Mouse (Mus musculus) limb, embryonic 11.5 days (tissue): ENCODE measurements at regions not wholly inside any gene's neighbourhood (a gene's known extent, or its start where the extent isn't known, plus 50 kb on each side); places are given as distances from the start of the nearest gene placed in this dataset.

Source experiments
- ATAC-seq: fragments of 200-750 bp; cut with Nextera tagmentation; 2 replicates; pipeline ENCODE4 v1.8.0; 2017; ENCODE audit warnings: low read depth; ENCODE audit not compliant: insufficient number of reproducible peaks, low FRiP score, low TSS enrichment
- DNase-seq: peaks from one replicate; pipeline ENCODE4 v3.0.0-alpha.2; 2015; ENCODE audit warnings: low spot score
- H3K27ac ChIP-seq: fragments of 300-500 bp; sonication (generic); replicated peaks from 2 replicates; pipeline ENCODE4 v1.5.1; 2014; ENCODE audit warnings: low read depth, mild to moderate bottlenecking, low read length
- H3K27me3 ChIP-seq: fragments of 300-500 bp; sonication (generic); 2 replicates; pipeline ENCODE4 v1.6.1; 2014; ENCODE audit warnings: mild to moderate bottlenecking, low read length, mixed read lengths; ENCODE audit not compliant: control insufficient read depth, insufficient read depth
- H3K36me3 ChIP-seq: fragments of 300-500 bp; sonication (generic); 2 replicates; pipeline ENCODE4 v1.6.1; 2014; ENCODE audit warnings: mild to moderate bottlenecking, low read length, moderate library complexity, mixed read lengths; ENCODE audit not compliant: control insufficient read depth, insufficient read depth
- H3K4me1 ChIP-seq: fragments of 300-500 bp; sonication (generic); 2 replicates; pipeline ENCODE4 v1.6.1; 2014; ENCODE audit warnings: low read length, mixed read lengths; ENCODE audit not compliant: control insufficient read depth, insufficient read depth
- H3K4me2 ChIP-seq: fragments of 300-500 bp; sonication (generic); 2 replicates; pipeline ENCODE4 v1.6.1; 2014; ENCODE audit warnings: low read depth, mild to moderate bottlenecking, moderate library complexity; ENCODE audit not compliant: severe bottlenecking
- H3K4me3 ChIP-seq: fragments of 300-500 bp; sonication (generic); 2 replicates; pipeline ENCODE4 v1.5.1; 2014; ENCODE audit warnings: low read depth, low read length
- H3K9ac ChIP-seq: fragments of 300-500 bp; sonication (generic); 2 replicates; pipeline ENCODE4 v1.6.1; 2014; ENCODE audit warnings: mild to moderate bottlenecking, low read length
- H3K9me3 ChIP-seq: fragments of 300-500 bp; sonication (generic); 2 replicates; pipeline ENCODE4 v1.6.1; 2016; ENCODE audit warnings: low read length; ENCODE audit not compliant: control insufficient read depth
- WGBS: fragments of 180-500 bp; shearing (Covaris S2); extraction: QIAGEN DNeasy Blood & Tissue Kit; methylation state at CpG from one replicate; pipeline ENCODE4 v1.1.7; 2014; 5-methylcytosine and 5-hydroxymethylcytosine counted together

GRCm38 (mm10) chr11:112978884-112979283 lies 196.9 kb downstream of the Sox9 start:
- WGBS, result 27% methylated on average over 6 of the region's 6 CpGs
- Histone ChIP-seq H3K4me1 (peaks cover 33% of the 10 kb centered on the region), H3K4me2 (no peak overlapping the region), H3K27ac (no peak overlapping the region), H3K9me3 (no peaks in the 10 kb centered on the region), H3K36me3 (no peaks in the 10 kb centered on the region), H3K4me3 (no peak overlapping the region), H3K27me3 (peaks cover 2% of the 10 kb centered on the region; the same call in 1 of the 2 replicates), H3K9ac (no peak overlapping the region)
- DNase-seq (no peak), ATAC-seq (no peak)

- peaks cover 2% of the 10 kb centered on the region; the same call in 1 of the 2 replicates for H3K27me3 ChIP-seq
- no peaks in the 10 kb centered on the region for H3K36me3 ChIP-seq
- DNase-seq (no peak), ATAC-seq (no peak)
- peaks cover 33% of the 10 kb centered on the region for H3K4me1 ChIP-seq
- no peaks in the 10 kb centered on the region for H3K9me3 ChIP-seq
- WGBS, result 68% methylated on average over 10 of the region's 10 CpGs
- H3K27ac ChIP-seq, result no peak overlapping the region
- H3K4me2 ChIP-seq, result no peak overlapping the region
- no peak overlapping the region for H3K9ac ChIP-seq
- H3K4me3 ChIP-seq, result no peak overlapping the region
Observed at GRCm38 (mm10) chr11:112979413-112979812, 197.4 kb downstream of the Sox9 start.

GRCm38 (mm10) chr11:112982165-112982801 lies 200.3 kb downstream of the Sox9 start:
- Histone ChIP-seq H3K4me3 (no peak overlapping the region), H3K4me1 (peaks cover 27% of the 10 kb centered on the region), H3K9me3 (no peaks in the 10 kb centered on the region), H3K9ac (no peak overlapping the region), H3K27me3 (peaks cover 2% of the 10 kb centered on the region; the same call in 1 of the 2 replicates), H3K27ac (no peak overlapping the region), H3K4me2 (no peak overlapping the region), H3K36me3 (no peaks in the 10 kb centered on the region)
- DNase-seq (no peak), ATAC-seq (peak; percentile 58; the same call in 1 of the 2 replicates)
- 65% methylated on average over 11 of the region's 11 CpGs for WGBS

DNA sequence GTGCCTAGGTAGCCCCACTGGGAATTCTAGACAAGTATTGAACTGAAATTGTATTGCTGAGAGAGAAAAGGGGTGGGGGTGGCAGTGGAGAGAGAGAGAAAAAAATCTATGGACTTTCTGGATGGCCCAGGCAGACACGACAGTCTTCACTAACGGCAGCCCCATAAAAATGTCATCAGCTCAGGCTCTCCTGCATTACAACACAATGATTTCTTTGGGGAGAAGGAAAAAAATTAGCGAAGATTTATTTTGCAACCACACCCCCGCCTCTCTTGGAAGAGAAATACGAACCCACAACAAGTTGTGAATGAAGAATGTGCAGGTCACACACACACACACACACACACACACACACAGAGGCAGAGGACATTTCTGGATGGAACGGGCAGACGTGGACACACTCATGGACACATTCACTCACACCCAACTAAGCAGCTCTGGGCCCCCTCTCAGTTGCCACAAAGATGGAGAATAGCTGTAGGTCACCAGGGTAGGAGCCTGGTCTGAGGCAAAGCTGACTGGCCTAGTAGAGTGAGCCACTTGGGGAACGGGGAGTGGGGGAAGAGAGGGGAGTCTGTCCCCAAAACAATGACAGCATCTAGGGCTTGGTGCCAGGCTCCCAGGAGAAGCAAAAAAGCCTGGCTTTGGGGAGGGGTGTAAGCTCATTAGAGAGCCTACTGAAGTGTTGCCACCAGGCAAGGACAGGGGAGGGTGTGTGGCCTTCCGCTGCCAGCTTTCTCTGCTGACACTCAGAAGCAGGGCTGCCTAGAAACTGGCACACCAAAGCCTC lies 201.0 kb downstream of the Sox9 start:
- no peak overlapping the region for H3K4me2 ChIP-seq
- peak; percentile 45 for DNase-seq
- no peak overlapping the region for H3K27ac ChIP-seq
- H3K9ac ChIP-seq, result no peak overlapping the region
- WGBS, result 42% methylated on average over 9 of the region's 9 CpGs
- peaks cover 2% of the 10 kb centered on the region; the same call in 1 of the 2 replicates for H3K27me3 ChIP-seq
- no peak overlapping the region for H3K4me3 ChIP-seq
- 0 out of 2 replicates have a peak, but pooled peaks have one; percentile 26 for ATAC-seq
- peaks cover 20% of the 10 kb centered on the region for H3K4me1 ChIP-seq
- H3K9me3 ChIP-seq, result no peaks in the 10 kb centered on the region
- no peaks in the 10 kb centered on the region for H3K36me3 ChIP-seq

DNA sequence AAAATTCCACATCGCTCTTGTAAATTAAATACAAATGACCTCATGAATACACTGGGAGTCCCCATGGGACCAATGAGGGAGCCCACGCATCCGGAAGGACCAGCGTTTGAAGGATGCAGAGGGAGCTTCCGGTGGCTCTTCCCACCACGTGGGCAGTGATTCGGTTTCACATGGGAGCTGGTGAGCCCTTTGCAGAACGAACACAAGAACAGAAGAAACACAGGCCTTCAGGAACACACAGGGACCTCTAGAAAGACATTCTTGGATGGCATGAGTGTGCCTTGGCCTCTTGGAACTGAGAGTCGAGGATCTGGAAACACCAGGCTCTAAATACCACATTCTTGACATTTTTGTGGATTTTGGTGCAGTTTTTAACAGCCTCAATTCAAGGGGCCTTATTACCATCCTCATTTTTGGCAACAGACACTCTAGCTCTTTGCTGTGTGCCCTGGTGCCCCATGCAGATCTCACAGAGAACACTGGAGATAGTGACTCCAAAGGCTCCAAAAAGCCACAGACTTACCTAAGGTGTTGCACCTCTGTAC lies 204.1 kb downstream of the Sox9 start:
- H3K4me1 ChIP-seq, result peaks cover 19% of the 10 kb centered on the region
- no peak for DNase-seq
- WGBS, result 80% methylated on average over 9 of the region's 9 CpGs
- H3K27ac ChIP-seq, result no peak overlapping the region
- no peaks in the 10 kb centered on the region for H3K9me3 ChIP-seq
- H3K27me3 ChIP-seq, result no peaks in the 10 kb centered on the region
- H3K4me2 ChIP-seq, result no peak overlapping the region
- no peak overlapping the region for H3K9ac ChIP-seq
- ATAC-seq, result no peak
- no peak overlapping the region for H3K4me3 ChIP-seq
- no peaks in the 10 kb centered on the region for H3K36me3 ChIP-seq

DNA sequence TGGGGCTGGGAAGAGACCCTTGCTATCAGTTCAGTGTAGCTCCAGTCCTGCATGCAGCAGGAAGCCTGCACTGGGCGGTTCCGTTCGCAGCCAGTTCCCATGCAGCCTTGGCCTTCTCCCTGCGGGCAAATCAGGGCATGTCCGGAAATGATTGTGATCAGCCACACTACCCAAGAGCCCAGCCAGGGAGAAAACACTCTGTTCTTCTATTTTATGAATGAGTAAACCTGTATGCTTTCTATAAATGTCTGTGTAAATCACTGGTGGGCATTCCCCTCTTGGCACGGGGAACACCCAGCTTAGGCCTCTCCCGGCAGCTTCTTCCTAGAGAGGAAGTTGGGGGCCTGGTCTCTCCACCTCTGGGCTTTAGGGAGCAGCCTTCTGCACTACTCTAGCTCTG lies 205.8 kb downstream of the Sox9 start:
- 79% methylated on average over 7 of the region's 7 CpGs for WGBS
- no peak overlapping the region for H3K9ac ChIP-seq
- H3K4me1 ChIP-seq, result peaks cover 15% of the 10 kb centered on the region
- H3K4me2 ChIP-seq, result no peak overlapping the region
- no peak for DNase-seq
- no peaks in the 10 kb centered on the region for H3K36me3 ChIP-seq
- no peaks in the 10 kb centered on the region for H3K27me3 ChIP-seq
- no peak for ATAC-seq
- no peaks in the 10 kb centered on the region for H3K9me3 ChIP-seq
- no peak overlapping the region for H3K4me3 ChIP-seq
- H3K27ac ChIP-seq, result no peak overlapping the region

- Histone ChIP-seq H3K4me1 (peaks cover 10% of the 10 kb centered on the region), H3K4me2 (no peak overlapping the region), H3K27ac (no peak overlapping the region), H3K9me3 (no peaks in the 10 kb centered on the region), H3K36me3 (no peaks in the 10 kb centered on the region), H3K9ac (no peak overlapping the region), H3K27me3 (no peaks in the 10 kb centered on the region), H3K4me3 (no peak overlapping the region)
- ATAC-seq (no peak), DNase-seq (no peak)
- WGBS, result 56% methylated on average over 1 of the region's 1 CpGs
Observed at GRCm38 (mm10) chr11:112988900-112989299, 206.9 kb downstream of the Sox9 start.

GRCm38 (mm10) chr11:112989981-112990512 lies 208.0 kb downstream of the Sox9 start:
- Histone ChIP-seq H3K9ac (no peak overlapping the region), H3K36me3 (no peaks in the 10 kb centered on the region), H3K9me3 (no peaks in the 10 kb centered on the region), H3K27me3 (no peaks in the 10 kb centered on the region), H3K4me1 (peaks cover 10% of the 10 kb centered on the region), H3K27ac (no peak overlapping the region), H3K4me2 (no peak overlapping the region), H3K4me3 (no peak overlapping the region)
- DNase-seq, result peak; percentile 55
- WGBS, result 15% methylated on average over 13 of the region's 13 CpGs
- no peak for ATAC-seq
